ENCODE assay signal across 16 mouse cellular contexts in the genomic region with DNA sequence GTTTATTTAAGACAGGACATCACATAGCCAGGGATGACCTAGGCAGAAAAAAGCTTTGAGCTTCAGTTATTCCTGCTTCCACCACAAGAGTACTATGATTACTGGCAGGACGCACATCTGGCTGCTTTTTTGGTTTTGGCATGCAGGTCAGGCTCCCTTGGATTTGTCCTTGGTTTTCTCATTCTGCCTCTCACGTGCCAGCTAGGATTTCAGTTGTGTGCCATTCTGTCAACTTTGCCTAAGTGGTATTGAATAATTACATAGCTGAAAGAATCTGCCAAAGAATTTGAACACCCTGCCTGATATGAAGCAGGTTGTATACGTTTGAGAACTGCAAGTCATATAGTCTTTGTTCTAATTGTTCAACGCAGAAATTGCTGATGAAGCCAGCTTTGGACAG.
"Had no signal": no experiment of that assay in that cellular context is flagged by ENCODE, and none has a peak within 500 bp of the region (broad histone marks: within the 10 kb centered on the region; RNA-seq: fewer than 3 reads in every experiment).

No protein-coding gene starts in this region.

- ATAC-seq: liver, postnatal 0 days; lung, postnatal 0 days; midbrain, embryonic 13.5 days; midbrain, embryonic 15.5 days had no signal

- H3K9me3 ChIP-seq: lung, embryonic 15.5 days; megakaryocyte, embryonic 14.5 days; midbrain, embryonic 13.5 days; midbrain, embryonic 15.5 days; neural tube, embryonic 12.5 days; stomach, embryonic 15.5 days had no signal

- H3K27ac ChIP-seq: lung, embryonic 15.5 days; macrophage; midbrain, embryonic 13.5 days; midbrain, embryonic 15.5 days; neural tube, embryonic 12.5 days; stomach, embryonic 15.5 days had no signal

- H3K4me3 ChIP-seq: lung, embryonic 15.5 days; megakaryocyte, embryonic 14.5 days; midbrain, embryonic 13.5 days; midbrain, embryonic 15.5 days; neural tube, embryonic 12.5 days; stomach, embryonic 15.5 days had no signal

- H3K4me1 ChIP-seq: lung, embryonic 15.5 days; midbrain, embryonic 13.5 days; midbrain, embryonic 15.5 days; neural tube, embryonic 12.5 days; stomach, embryonic 15.5 days had no signal

- H3K27me3 ChIP-seq: lung, embryonic 15.5 days; megakaryocyte, embryonic 14.5 days; midbrain, embryonic 13.5 days; midbrain, embryonic 15.5 days; neural tube, embryonic 12.5 days; stomach, embryonic 15.5 days had no signal

- H3K36me3 ChIP-seq: lung, embryonic 15.5 days; midbrain, embryonic 13.5 days; midbrain, embryonic 15.5 days; neural tube, embryonic 12.5 days; stomach, embryonic 15.5 days had no signal

- DNase-seq: liver, postnatal 0 days; lung, adult 2 months; lung, postnatal 14 days; lung, postnatal 36 days; right cerebral cortex, postnatal 14 days; thymus, adult 2 months; thymus, postnatal 25 days; thymus, postnatal 4 days had no signal
